Mouse (Mus musculus): ENCODE data around the gene Lingo1. TPM values are rescaled to one million over a fixed set of nuclear protein-coding genes. Genes with fewer than 3 reads are reported as not detected.

Gene Lingo1
- total RNA-seq, 2 experiments from 2014 or later, result 0.73 to 1.4 TPM

DNA sequence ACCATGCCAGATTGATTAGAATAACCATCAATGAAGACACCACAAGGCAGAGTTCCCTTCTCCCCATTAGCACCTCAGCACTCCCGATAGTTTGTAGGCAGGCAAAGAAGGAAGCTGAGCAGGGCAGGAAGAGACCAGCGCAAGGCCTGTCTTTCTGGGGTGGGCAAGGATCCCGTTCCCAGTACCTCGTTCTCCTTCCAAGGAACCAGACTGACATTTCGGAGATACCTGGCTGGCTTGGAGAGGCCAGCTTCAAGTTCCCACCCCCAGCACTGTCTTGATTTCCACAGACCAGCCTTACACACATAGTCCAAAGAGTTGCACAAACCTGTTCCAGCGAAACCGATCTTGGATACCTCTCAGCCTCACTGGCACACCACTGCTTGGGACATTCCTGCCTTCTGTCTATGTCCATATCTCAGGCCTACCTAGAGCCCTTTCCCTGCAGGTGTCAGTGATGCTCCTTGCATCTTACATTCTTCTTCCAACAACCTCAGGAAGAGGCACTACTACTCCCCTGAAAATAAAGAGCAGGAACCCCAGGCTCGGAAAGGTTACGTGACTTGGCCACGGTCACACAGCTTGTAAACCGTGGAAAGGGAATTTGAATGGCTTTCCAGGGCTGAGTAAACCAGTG is 159.4 kb downstream of the Lingo1 start:
- DNase-seq, result peak in 1 of 2 experiments; percentile 5
- intact Hi-C loops (cut with DNase I), result loop anchor here (2.0 to 10.0 kb wide), 6 partner anchors 85 to 425 kb away; partner anchors contain the start of genes Hmg20a and Peak1

DNA sequence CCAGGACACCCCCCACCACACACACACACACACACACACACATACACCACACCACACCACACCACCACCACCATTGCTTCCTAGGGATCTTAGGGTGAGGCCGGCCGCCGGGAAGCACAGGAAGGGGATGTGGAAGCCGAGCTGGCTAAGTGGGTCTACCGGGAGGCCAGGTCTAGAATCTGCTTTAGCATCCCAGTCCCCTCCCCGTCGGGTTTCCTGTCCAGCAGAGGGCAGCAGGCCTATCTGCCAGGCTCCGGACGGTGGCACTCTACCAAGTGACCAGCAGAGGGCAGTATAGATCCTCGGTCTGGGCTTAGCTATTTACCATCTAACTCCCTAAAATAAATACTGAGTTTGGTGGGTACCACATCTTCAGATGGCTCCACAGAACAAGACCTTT is 160.1 kb downstream of the Lingo1 start:
- peak; percentile 85 to 88 for DNase-seq
- intact Hi-C loops (cut with DNase I), result loop anchor here (2.0 to 10.0 kb wide), 6 partner anchors 86 to 424 kb away; partner anchors contain the start of genes Hmg20a and Peak1

DNA sequence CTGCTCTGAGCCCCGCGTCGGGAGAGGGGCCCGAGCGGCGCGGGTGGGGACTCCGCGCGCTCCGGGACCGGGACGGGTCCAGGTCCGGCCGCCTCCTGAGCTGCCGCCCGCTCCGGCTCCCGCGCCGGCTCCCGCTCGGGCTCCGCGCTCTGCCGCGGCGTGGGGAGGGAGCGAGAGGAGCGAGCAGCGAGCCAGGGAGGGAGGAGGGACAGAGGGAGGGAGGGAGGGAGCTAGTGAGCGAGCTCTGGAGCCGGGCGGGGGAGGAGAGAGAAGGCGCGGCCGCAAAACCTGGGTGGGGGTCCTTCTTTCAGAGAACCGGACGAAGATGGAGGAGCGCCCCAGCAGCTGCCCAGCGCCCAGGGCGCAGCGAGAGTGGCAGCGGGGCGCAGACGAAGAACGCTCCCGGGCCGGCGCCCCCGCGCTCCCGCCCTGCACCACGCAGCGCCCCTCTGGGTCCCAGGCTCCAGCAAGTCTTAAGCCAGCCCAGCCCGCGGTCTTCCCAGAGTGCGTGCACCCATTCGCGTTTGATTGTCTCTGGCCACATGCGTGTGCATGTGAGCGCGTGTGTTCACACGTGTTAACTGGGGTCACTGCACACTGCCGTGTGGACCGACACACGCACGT is 160.7 kb downstream of the Lingo1 start:
- intact Hi-C loops (cut with DNase I), result loop anchor here (2.0 to 10.0 kb wide), 6 partner anchors 87 to 423 kb away; partner anchors contain the start of genes Hmg20a and Peak1

DNA sequence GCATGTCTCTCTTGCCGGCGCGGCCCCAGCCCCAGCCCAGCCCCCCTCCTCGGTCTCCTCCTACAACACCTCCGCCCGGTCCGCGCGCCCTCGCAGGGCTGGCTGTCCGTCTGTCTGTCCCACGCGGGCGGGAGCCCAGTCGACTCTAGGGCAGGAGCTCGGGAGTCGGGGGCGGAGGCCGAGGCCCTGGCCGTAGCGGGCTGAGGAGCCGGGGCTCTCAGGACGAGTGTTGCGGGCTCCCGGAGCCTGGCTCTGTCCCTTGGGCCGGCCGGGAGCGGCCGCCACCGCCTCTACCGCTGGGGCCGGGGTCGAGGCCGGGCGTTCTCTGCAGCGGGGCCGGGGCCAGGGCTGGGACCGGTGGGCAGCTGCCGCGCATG is 161.2 kb downstream of the Lingo1 start:
- intact Hi-C loops (cut with DNase I), result loop anchor here (5.0 to 10.0 kb wide), 5 partner anchors 87 to 423 kb away; partner anchors contain the start of genes Hmg20a and Peak1
- peak; percentile 27 to 39 for DNase-seq

More for the DNA sequence above, 160.7 kb downstream of the Lingo1 start:
- DNase-seq, result peak; percentile 29 to 49

DNA sequence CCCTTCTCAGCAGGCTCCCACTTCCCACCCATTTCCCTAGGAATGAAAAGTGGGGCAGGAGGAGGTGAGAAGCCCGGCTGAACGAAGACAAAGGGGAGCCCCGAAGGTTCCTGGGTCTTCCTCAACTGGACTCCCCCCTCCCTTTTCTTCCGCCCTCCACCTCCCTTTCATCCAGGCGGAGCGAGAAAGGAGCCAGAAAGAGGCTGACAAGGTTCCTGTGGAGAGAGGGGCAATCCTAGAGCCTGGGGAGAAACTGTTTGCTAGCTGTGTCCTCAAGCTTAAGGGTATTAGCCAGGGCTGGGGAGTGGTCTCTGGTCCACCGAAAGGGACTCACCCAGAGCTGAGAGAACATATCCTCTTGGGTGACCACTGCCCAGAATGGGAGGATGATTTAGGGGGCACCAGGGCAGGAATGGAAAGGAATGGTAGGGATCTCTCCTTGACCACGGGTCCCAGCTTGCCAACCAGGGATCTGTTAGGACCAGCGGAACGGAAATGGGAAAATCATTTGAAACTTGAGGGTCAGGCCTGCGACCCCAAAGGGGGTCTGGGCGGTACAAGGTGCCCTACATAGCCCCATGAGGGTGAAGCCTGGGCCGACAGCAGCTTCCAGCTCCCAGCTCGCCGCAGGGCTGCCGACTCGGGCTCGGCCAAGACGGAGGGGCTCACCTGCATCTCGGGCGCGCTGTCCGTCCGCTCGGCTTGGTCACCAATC is 161.7 kb downstream of the Lingo1 start:
- DNase-seq, result peak in 1 of 2 experiments; percentile 5
- intact Hi-C loops (cut with DNase I), result loop anchor here (5.0 to 10.0 kb wide), 5 partner anchors 88 to 422 kb away; partner anchors contain the start of genes Hmg20a and Peak1

DNA sequence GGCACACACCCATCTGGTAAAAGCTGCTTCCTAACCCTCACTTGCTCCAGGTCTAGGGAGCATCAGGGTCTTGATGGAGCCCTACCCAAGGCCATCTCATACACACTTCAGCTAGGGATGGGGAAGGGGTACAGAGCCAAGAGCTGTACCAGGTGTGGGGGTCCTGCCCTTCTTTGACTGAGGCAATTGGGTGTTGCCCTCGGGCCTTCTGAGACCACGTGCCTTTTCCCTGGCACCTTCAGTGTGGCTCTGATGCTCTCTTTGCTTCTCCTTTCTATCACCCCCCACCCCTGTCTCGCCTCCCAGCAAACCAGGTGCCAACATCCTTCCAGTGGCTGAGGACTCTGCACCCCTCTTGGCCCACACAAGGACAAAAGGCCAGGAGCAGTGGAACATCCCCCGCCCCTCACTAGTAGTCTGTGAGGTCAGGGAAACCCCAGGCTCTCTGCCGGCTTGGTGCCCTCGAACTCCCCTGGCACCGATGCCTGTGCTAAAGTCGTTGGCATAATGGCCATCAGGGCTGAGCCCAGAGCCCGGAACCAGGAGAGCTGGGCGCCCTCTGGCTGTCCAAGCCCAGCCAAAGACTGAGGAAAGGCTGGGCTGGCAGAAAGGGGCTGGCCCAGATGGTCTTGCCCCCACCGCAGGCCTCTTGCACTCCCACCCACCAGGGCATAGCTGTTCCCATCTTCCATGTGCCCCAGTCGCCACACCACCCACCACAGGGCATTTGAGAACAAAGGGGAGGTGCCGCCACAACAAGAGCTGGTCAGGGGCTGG is 162.6 kb downstream of the Lingo1 start:
- intact Hi-C loops (cut with DNase I), result loop anchor here (10.0 kb wide), 1 partner anchor 191 kb away; no protein-coding TSS in a partner anchor
- peak in 1 of 2 experiments; percentile 9 for DNase-seq

DNA sequence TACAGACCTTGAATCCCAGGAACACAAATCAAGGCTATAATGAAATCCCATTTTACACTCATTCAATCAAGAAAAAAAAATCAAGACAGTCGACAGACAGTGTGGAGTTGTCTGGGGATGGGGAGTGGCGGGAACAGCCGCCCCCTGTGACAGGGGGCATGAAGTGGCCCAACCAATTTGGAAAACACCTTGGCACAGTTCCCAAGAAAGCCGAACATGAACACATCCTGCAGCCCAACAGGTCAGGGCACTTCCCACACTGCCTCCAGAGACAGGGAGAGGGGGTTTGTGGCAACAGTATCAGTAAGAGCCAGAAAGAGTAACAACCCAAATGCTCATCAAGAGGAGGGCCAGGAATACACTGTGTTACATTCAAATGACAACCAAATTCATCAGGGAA is 165.3 kb downstream of the Lingo1 start:
- DNase-seq, result no peak
- intact Hi-C loops (cut with DNase I), result loop anchor here (10.0 kb wide), 1 partner anchor 194 kb away; no protein-coding TSS in a partner anchor

DNA sequence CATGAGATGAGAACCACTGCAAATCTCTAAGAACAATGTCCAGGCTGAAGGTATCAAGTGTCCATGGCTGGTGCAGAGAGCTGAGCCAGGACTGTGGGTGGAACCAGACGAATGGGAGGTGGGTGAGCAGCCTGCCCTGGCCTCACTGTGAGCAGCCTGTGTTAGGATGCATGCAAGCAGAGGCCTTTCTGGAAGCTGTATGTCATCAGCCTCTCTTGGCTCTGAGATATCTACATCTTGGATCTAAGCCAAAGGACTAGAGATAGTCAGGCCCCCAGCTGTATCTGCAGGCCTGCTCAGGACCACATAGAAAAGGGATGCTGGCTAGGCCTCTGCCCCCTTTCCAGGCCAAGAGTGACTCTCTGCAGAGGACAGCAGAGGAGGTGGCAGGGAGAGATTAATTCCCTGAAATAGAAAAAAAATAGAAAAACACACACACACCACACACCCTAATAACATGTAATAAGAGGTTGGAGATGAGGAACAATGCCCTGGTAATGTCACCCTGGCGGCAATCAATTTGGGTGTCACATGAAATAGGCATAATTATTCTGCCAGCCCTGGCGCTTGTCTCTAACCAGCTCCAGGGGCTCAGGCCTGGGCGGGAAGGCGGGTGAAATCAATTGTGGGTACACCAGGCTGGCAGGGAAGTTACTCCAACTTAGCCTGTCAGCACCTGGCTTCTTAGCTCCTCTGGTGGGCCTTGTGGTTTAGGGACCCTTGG is 166.4 kb downstream of the Lingo1 start:
- DNase-seq, result no peak
- intact Hi-C loops (cut with DNase I), result loop anchor here (10.0 kb wide), 1 partner anchor 195 kb away; no protein-coding TSS in a partner anchor

DNA sequence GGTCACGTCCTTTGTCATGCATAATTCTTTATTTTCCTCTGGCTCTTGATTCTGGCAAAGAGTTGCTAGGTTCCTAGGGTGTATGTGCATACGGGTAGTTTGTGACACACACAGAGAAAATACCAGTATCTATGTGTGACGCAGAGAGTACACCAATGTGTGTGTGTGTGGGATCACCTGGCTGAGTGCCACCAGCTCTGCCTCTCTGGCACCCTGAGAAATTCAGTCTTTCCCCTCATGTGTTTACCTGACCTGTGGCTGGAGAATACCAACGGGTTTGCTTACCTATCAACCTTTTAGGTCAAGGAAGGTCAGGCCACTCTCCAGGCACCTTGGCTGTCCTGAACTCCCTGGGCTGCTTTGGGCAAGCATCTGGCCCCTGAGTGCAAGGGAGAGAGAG is 169.0 kb downstream of the Lingo1 start:
- intact Hi-C loops (cut with DNase I), result no loop called here
- no peak for DNase-seq

DNA sequence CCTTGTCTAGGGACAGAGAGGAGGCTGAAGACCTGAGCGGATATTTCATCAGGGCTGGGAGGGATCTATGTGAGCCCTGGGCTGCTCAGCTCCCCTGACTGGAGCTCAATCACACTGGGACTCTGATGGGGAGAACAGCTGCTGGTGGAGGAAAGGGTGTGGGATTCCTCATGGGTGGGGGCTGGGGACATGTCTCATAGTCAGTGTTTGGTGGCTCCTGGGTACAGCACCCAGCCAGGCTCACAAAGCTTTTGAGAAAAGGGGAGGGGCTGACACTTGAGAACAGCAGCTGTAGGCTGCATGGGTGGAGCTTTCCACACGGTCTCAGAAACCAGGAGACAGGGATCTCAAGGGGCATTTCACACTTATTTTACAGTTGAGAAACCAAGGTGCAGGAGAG is 171.3 kb downstream of the Lingo1 start:
- DNase-seq, result no peak
- intact Hi-C loops (cut with DNase I), result no loop called here

DNA sequence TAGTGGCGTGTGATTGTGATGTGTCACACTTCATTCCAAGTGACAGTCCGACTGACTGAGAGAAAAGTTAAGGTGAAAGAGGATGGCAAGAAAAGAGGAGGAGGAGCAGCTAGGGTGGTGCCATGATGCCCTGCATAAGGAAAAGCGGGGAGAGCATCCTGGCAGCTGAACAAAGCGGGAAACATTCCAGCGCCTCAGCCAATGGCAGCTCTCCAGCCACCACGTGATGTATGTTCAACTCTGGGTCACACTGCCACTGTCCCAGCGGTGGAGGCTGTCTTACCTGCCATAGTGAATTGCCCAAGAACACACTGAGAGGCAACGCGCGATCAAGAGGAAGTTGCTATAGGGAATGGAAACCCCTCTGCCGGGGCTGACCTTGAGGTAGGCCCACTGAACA is 172.9 kb downstream of the Lingo1 start:
- DNase-seq, result no peak
- intact Hi-C loops (cut with DNase I), result no loop called here

DNA sequence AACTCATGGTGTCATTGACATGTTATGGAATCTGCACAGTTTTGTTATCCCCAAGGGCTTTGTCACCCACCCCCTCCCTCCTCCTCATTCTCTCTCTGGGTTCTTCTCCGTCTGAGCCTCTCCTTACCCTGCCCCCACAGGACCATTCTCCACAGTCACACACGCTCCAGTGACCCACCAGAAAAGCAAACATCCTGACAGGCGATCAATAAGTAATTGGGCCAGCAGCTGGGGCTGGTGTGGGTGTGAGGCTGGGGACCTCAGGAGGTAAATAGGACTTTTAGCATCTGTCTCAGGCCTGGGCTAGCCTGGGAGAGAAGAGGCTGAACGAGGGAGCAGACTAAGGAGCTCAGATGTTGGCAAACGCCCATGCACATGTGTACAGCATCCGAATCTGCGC is 173.5 kb downstream of the Lingo1 start:
- DNase-seq, result no peak
- intact Hi-C loops (cut with DNase I), result no loop called here

DNA sequence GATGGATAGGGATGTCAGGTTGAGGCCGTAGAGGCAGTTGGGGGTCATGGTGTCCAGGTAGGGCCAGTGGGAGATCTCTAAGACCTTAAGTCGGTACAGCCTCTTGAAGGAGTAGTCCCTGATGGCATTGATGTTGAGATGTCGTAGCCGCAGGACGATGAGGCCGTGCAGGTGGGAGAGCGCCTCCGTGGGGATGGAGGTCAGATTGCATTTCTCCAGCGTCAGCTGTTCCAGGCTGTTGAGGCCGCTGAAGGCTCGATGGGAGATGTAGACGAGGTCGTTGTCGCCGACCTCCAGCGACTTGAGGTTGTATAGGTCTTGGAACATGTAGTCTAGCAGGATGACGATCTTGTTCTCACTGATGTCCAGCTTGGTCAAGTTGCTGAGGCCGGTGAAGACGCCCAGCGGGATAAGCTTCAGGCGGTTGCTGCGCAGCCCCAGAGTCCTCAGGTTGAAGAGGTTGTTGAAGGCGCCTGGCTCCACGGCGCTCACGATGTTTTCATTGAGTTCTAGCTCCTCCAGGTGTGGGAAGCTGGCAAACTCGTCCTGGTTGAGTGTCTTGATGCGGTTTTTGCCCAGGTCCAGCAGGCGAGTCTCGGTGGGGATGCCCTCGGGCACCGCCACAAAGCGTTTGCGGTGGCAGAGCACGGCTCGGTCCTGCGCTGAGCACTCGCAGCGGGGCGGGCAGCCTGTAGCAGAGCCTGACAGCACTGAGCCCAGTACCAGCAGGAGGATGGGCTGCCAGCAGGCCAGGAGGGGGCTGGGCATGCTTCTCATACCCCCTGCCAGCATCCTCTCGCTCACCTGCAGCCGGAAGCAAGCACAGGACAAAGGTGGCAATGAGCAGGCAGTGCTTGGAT is 175.5 kb downstream of the Lingo1 start:
- intact Hi-C loops (cut with DNase I), result no loop called here
- no peak for DNase-seq

DNA sequence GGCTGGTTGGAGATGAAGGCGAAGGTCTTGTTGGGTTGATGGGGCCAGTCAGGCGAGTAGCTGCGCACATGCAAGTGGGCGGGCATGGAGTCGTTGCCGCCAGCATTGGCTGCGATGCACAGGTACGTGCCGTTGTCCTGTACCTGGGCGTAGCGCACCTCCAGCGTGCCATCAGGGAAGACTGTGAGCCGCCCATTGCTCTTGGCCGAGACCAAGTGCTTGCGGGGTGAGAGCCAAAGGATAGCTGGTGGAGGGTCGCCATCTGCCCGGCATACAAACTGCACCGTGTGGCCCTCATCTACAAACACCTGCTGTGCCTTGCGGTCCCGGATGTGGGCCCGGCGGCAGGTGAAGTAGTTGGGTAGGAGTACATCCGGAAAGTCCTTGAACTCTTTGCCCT is 176.6 kb downstream of the Lingo1 start:
- intact Hi-C loops (cut with DNase I), result no loop called here
- DNase-seq, result no peak

DNA sequence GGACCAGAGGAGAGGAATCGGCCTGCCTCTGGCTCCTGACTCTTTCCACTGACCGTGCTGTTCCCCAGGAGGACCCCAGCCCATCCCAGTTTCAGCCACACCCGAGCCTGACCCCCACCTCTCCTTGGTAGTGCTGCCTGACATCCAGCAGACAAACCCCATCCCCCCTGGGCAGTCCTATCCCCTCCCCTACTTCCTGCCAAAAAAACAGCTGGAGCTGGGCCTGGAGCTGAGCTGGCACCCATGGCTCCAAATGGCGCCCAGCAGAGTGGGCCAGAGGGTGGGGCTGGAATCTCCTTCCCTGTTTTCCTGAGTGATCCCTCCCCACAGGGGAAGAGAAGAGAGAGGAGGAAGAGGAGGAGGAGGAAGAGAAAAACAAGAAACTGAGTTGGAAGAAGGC is 177.6 kb downstream of the Lingo1 start:
- intact Hi-C loops (cut with DNase I), result no loop called here

DNA sequence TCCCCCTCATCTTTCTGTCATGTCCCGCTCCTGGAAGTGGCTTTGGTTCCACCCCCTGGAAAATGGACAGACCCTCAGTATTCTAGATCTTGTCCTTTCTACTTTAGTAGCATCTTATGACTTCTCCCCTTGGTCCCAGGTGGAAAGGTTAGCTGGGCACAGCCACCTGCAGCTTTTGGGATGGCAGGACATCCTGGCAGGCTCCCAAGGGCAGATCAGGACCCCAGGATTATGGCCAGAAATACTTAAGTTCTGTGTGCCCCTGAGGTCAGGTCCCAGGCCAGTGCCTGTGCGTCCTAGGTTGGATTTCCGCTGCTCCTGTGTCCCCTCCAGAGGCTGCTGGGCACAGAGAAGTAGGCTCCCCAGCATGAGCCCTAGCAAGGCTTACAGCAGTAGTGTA is 180.2 kb downstream of the Lingo1 start:
- DNase-seq, result no peak
- intact Hi-C loops (cut with DNase I), result no loop called here

More for the DNA sequence above, 177.6 kb downstream of the Lingo1 start:
- no peak for DNase-seq

DNA sequence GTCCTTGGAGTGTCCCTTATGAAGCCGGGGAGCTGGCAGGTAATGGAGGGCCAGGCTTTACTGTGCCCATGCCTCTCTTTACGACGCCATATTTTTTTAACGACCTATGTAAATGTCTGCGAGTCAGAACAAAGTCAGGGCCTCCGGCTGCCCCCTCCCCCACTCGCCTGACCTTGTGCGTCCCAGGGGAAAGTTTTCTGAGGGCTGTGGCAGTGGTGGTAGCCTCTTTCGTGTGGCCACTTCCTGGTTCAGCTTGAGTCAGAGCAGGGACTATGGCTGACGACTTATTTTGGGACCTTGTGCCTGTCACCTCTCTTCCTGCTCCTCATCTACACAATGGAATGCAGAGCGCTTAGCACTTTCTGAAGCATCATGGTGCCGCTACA is 183.5 kb downstream of the Lingo1 start:
- DNase-seq, result no peak
- intact Hi-C loops (cut with DNase I), result no loop called here

DNA sequence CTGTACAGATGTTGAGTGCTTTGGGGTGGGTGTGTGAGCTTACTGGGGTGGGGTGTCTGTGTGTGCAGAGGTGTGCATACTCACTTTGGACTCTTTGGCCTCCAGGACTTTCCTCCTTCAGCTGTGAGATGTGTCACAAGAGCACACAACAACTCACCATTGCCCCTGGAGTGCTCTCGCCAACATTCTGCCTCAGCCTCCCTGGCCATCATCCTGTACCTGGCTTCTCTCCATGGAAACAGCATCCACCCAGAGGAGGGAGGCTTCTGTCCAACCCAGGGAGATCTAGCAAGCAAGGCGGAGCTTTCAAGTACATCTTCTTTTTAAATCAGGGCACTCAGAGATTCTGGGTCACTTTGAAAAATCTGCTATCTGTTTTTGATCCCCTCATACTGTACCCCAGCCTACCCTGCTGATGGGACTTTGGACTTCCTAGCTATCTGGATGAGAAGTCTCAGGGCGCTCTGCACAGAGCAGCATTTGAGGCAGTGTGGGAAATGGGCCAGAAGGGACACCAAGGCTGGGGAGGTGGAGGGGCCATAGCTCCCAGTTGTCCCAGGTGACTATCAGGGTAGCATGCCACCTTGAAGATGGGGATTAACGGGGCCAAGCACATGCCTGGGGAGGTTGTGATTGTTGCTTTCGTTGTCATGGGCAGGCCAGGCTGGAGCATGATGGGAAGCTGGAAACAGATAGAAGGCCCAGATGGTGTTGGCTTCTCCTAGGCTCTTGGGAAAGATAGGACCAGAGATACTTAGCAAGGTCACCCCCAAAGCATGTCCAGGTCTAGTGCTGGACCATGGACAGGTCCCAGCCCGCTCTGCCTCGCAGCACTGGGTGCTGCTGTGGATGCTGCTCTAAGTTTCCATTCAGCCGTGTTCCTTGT is 184.1 kb downstream of the Lingo1 start:
- intact Hi-C loops (cut with DNase I), result no loop called here

More for the DNA sequence above, 184.1 kb downstream of the Lingo1 start:
- DNase-seq, result no peak

Data from heart, postnatal 36 days (tissue).